Mouse (Mus musculus) liver, postnatal 0 days (tissue): Measurements from ENCODE around the gene Tspan4.

ENCODE experiments used
- CTCF ChIP-seq: sonication (generic); IDR thresholded peaks from 2 replicates; pipeline ENCODE4 v1.5.1; 2016; ENCODE audit warnings: antibody characterized with exemption, low read depth
- EP300 ChIP-seq: IDR thresholded peaks from 2 replicates; pipeline ENCODE4 v1.6.1; 2016; ENCODE audit warnings: antibody characterized with exemption, low read depth, mild to moderate bottlenecking

DNA sequence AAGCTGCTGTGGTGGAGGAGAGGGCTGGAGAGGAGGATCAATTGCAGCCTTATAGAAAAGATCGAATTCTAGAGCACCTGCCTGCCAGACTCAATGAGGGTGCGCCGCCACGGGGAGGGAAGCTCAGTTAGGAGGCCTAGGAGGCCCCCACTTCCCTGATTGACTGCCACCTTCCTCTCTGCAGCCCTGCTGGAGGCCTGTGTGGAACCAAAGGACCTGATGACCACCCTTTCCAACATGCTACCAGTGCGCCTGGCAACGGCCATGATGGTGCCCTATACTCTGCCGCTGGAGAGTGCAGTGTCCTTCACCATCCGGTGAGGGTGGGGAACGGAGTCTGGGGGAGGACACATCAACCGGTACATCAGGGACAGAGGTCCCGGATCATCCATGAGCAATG, 16.4 kb upstream of the Tspan4 start:
- TF ChIP-seq CTCF, result no peak
- no peak for TF ChIP-seq EP300
